Mouse (Mus musculus) cerebellum, adult 8-10 months (tissue): ENCODE data around the gene Tmem121b.

Source experiments
- DNase-seq: peaks from one replicate; pipeline ENCODE4 v3.0.0; 2022

Tmem121b gene

GRCm38 (mm10) chr6:120491862-120492498 is 1.6 kb downstream of the Tmem121b start:
- no peak for DNase-seq

- no peak for DNase-seq
These were observed 2.5 kb downstream of the Tmem121b start for GRCm38 (mm10) chr6:120491064-120491463.

GRCm38 (mm10) chr6:120489461-120489860 is 4.1 kb downstream of the Tmem121b start:
- DNase-seq = no peak

DNA sequence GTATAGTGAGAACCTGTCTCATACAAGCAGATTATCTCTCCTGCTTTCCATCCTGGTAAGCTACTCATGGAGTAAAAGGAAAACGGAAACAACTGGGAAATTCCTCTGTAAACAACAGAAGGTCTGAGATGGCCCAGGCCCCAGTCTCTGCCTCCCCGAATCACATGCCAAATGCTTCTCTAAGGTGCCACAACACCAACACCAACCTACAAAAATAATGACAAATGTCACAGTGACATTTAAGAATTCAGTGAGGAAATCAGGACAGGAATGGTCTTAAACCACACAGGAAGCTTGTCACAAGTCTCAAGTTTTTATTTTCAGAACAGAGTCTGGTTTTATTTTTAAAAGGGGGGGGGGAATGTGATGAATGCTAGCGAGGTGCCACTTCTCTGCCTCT is 5.0 kb downstream of the Tmem121b start:
- no peak for DNase-seq

GRCm38 (mm10) chr6:120486051-120486510 is 7.5 kb downstream of the Tmem121b start:
- DNase-seq = no peak

GRCm38 (mm10) chr6:120485038-120485437 is 8.6 kb downstream of the Tmem121b start:
- no peak for DNase-seq

DNA sequence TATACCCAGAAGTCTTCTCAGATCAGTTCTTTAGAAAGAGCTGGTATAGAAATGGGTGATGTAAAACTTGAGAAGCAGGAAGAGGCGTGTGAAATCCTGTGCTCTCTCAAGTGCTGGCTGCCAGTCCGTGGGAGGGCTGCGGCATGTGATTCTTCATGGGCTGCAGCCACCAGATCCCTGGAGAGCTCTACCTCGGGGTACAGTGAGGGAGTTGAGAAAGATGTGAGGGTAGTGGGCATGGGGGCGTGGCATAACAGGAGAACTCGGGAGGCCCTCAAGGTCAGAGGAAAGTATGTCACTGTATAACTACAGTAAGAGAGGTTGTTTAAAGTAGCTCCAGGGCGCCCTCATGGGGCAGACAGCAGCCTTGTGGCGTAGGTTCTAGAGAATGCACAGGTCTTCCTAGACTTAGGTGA is 10.4 kb downstream of the Tmem121b start:
- no peak for DNase-seq

GRCm38 (mm10) chr6:120482756-120483155 is 10.9 kb downstream of the Tmem121b start:
- DNase-seq = no peak

GRCm38 (mm10) chr6:120482021-120482420 is 11.6 kb downstream of the Tmem121b start:
- no peak for DNase-seq

- DNase-seq = no peak
These were observed 12.1 kb downstream of the Tmem121b start for GRCm38 (mm10) chr6:120481538-120481937.

DNA sequence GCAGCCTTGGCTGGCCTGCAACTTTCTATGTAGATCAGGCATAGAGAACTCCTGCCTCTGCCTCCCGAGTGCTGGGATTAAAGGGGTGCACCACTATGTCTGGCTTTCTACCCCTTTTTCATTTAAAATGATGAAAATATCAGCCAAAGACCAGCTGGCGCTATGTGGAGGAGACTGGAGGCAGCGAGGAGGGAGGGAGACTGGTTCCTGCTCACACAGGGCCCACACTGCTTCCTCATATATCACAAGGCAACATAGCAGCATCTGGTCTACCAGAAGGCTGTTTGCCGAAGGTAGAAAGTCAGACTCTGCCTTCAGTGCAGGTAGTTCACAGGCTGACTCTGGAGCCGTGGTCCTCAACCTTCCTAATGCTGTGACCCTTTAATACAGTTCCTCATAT is 13.2 kb downstream of the Tmem121b start:
- DNase-seq = no peak

GRCm38 (mm10) chr6:120479302-120479701 is 14.3 kb downstream of the Tmem121b start:
- DNase-seq = no peak

DNA sequence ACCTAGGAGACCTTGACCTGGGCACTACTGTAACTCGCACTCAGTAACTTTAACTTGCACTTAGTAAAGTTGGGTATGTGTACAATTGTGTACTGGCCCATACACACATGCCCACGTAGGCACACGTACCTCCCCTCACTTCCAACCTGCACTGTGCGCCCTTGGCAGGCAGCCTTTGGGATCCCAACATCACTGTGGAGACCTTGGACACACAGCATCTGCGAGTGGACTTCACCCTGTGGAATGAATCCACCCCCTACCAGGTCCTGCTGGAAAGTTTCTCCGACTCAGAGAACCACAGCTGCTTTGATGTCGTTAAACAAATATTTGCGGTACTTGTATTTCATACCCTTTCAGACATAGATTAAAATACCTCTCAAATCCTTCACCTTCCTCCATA is 18.3 kb downstream of the Tmem121b start:
- no peak for DNase-seq

- DNase-seq = no peak
These were observed 20.2 kb downstream of the Tmem121b start for GRCm38 (mm10) chr6:120473427-120473826.

DNA sequence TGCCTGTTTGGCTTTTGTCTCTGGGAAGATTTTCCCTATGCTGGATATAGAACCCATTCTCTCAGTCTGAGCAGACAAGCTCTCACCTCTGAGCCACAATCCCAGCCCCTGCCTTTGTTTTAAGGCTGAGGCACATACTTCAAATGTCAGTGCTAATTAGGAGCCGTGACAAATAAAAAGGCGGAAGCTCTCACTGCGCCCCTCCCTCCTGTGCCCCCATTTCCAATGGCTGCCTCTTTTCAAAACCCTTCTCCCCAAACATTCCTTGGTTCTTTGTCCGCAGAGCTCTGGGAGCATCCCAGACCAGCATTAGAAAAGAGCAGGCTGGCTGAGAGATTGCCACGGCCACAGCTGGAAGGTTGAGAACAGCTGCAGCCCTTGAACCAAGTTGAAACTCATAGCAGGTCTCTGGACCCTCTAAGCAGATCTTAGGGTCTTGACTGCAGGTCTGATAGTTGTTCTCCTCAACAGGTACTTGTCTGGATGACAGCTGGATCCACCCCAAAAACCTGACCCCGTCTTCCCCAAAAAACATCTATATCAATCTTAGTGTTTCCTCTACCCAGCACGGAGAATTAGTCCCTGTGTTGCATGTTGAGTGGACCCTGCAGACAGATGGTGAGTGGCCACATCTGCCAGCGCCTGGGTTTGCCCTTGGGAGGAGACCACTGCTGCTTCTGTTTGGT is 21.0 kb downstream of the Tmem121b start:
- DNase-seq = no peak

DNA sequence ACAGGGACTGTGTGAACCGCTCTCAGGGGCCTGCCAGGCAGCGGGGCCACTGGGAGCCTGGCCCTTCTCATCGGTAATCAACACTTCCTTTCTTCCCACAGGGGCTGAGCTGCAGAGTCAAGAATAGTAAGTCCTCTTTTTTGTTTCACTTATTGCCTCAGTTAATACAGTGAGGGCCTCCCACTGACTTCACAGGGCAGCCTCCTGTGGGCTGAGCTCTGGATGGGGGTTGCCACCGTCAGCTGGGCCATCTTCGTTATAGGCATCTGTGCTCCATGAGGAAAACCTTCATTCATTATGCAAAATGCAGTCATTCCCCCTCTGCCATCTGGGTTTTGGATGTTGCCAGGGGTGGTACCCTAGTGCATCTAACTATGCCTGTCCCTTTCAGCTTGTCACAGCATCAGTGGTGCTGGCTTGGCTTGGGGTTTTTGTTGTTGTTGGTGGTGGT is 21.6 kb downstream of the Tmem121b start:
- no peak for DNase-seq

- DNase-seq = no peak
These were observed 22.9 kb downstream of the Tmem121b start for GRCm38 (mm10) chr6:120470666-120471065.

DNA sequence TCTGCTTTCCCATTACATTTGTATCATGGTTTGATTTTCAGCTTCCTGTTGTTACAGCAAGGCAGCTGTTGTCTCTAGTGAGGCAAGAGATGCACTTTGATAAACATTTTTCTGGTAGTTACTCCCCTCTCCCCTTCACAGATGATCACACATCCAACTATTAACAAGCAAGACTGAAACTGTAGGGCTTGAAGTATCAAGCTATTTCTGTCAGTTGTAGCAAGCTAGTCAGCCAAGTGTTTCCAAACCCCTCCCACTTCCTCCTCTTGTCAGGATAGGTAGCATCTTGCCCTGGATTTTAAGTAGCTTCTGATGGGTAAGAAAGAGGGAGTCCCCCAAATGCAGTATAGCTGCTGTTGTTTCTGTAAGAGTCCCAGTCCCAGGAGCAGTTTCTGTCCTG is 23.8 kb downstream of the Tmem121b start:
- no peak for DNase-seq

- DNase-seq = no peak
These were observed 24.3 kb downstream of the Tmem121b start for GRCm38 (mm10) chr6:120469268-120469667.

DNA sequence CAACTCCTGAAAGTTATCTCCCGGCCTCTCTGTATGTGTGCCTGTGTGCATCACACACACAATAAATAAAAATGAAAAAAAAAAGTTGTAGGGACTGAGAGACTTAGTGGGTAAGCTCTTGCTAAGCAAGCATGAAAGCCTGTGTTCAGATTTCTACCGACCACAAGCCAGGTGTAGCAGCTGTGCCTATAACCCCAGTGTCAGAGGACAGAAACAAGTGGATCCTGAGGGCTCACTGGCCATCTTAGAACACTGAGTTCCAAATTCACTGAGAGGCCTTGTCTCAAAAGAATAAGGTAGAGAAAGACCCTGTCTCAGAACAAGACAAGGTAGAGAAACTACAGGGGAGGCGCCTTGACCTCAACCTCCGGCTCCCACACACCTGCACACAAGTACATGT is 25.3 kb downstream of the Tmem121b start:
- no peak for DNase-seq

GRCm38 (mm10) chr6:120466609-120467329 is 26.8 kb downstream of the Tmem121b start:
- no peak for DNase-seq

GRCm38 (mm10) chr6:120465393-120465792 is 28.2 kb downstream of the Tmem121b start:
- no peak for DNase-seq

DNA sequence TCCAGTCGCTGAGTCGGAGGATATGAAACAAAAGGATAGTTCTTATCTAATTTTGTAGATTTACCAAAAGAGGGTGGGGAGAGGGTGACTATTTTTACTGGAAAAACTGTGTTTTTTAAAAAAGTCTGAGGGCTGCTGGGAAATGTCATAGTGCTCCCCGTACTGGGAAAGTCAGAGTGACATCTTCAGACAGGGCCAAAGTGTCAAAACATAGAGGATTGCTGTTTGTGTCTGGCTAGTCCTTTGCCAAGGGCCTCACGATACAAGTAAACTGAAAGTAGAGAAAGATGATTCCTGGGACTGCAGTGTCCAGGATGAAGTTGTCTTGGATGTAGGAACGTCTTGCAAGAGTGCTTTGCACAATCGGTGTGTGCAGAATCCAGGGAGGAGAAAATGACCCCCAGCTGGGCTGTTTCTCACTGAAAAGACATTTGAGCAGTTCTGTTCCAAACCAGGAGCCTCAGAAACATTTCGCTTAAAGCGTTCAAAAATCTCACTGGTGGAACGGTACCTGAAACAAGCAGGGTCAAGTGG is 29.1 kb downstream of the Tmem121b start:
- DNase-seq = no peak

GRCm38 (mm10) chr6:120463884-120464283 is 29.7 kb downstream of the Tmem121b start:
- DNase-seq = no peak
